Mouse (Mus musculus) neural tube, embryonic 11.5 days (tissue): ENCODE results near the gene Olfr1123. TPM values are rescaled to one million over a fixed set of nuclear protein-coding genes. Genes with fewer than 3 reads are reported as not detected.

Source experiments
- ATAC-seq: fragments of 200-750 bp; cut with Nextera tagmentation; 2 replicates; pipeline ENCODE4 v1.8.0; 2017; ENCODE audit warnings: moderate number of reproducible peaks, mild to moderate bottlenecking, moderate TSS enrichment, moderate library complexity; ENCODE audit not compliant: insufficient read depth, low FRiP score, low TSS enrichment
- DNase-seq: peaks from one replicate; pipeline ENCODE4 v3.0.0-alpha.2; 2015; ENCODE audit warnings: low spot score
- H3K27ac ChIP-seq: fragments of 300-500 bp; sonication (generic); 2 replicates; pipeline ENCODE4 v1.5.1; 2014; ENCODE audit warnings: low read depth, mild to moderate bottlenecking, low read length
- H3K27me3 ChIP-seq: fragments of 300-500 bp; sonication (generic); 2 replicates; pipeline ENCODE4 v1.6.1; 2014; ENCODE audit warnings: mild to moderate bottlenecking, low read length, mixed read lengths; ENCODE audit not compliant: control insufficient read depth, insufficient read depth
- H3K36me3 ChIP-seq: fragments of 300-500 bp; sonication (generic); 2 replicates; pipeline ENCODE4 v1.6.1; 2014; ENCODE audit warnings: mild to moderate bottlenecking, low read length, moderate library complexity, mixed read lengths; ENCODE audit not compliant: control insufficient read depth, insufficient read depth
- H3K4me1 ChIP-seq: fragments of 300-500 bp; sonication (generic); 2 replicates; pipeline ENCODE4 v1.6.1; 2014; ENCODE audit warnings: low read length, mixed read lengths; ENCODE audit not compliant: control insufficient read depth, insufficient read depth
- H3K4me2 ChIP-seq: fragments of 300-500 bp; sonication (generic); 2 replicates; pipeline ENCODE4 v1.6.1; 2014; ENCODE audit warnings: low read depth, mild to moderate bottlenecking, moderate library complexity
- H3K4me3 ChIP-seq: fragments of 300-500 bp; sonication (generic); 2 replicates; pipeline ENCODE4 v1.5.1; 2014; ENCODE audit warnings: low read depth, low read length
- H3K9ac ChIP-seq: fragments of 300-500 bp; sonication (generic); 2 replicates; pipeline ENCODE4 v1.6.1; 2014; ENCODE audit warnings: mild to moderate bottlenecking, low read length
- H3K9me3 ChIP-seq: fragments of 300-500 bp; sonication (generic); 2 replicates; pipeline ENCODE4 v1.6.1; 2016; ENCODE audit warnings: low read length; ENCODE audit not compliant: control insufficient read depth
- WGBS: fragments of 180-500 bp; shearing (Covaris S2); extraction: QIAGEN DNeasy Blood & Tissue Kit; methylation state at CpG from one replicate; pipeline ENCODE4 v1.1.7; 2014; 5-methylcytosine and 5-hydroxymethylcytosine counted together
- polyA plus RNA-seq: library from polyadenylated mRNA; unstranded; fragments of >200 nt; fragmentation: Nextera tagmentation; extraction: Ambion mirVana; gene quantifications from 2 replicates; pipeline ENCODE4 v1.2.1, GENCODE M21; 2014

Gene Olfr1123
- polyA plus RNA-seq, 1 experiment from 2014 or later = not detected

GRCm38 (mm10) chr2:87453662-87454061, 37.2 kb downstream of the Olfr1123 start, which contains the start of gene Olfr1126:
Gene Olfr1126 (plus strand): TSS chr2:87453962.
- Histone ChIP-seq H3K27ac (no peak within 1 kb of the TSS), H3K36me3 (no peaks in the 10 kb centered on the region), H3K9ac (no peak within 1 kb of the TSS), H3K9me3 (no peaks in the 10 kb centered on the region), H3K4me1 (no peaks in the 10 kb centered on the region), H3K4me2 (no peak within 1 kb of the TSS), H3K27me3 (no peaks in the 10 kb centered on the region), H3K4me3 (no peak within 1 kb of the TSS)
- ATAC-seq (no peak), DNase-seq (no peak)

GRCm38 (mm10) chr2:87461769-87462168, 45.3 kb downstream of the Olfr1123 start:
- H3K9me3 ChIP-seq = no peaks in the 10 kb centered on the region
- no peak for DNase-seq
- H3K36me3 ChIP-seq = no peaks in the 10 kb centered on the region
- H3K9ac ChIP-seq = no peak overlapping the region
- H3K27me3 ChIP-seq = no peaks in the 10 kb centered on the region
- ATAC-seq = no peak
- H3K4me1 ChIP-seq = no peaks in the 10 kb centered on the region
- no peak overlapping the region for H3K27ac ChIP-seq
- no peak overlapping the region for H3K4me3 ChIP-seq
- 92% methylated on average over 4 of the region's 4 CpGs for WGBS
- H3K4me2 ChIP-seq = no peak overlapping the region

Other genes starting within 250 kb of the Olfr1123 start
- gene Olfr1112, start 228.8 kb upstream of the Olfr1123 start, polyA plus RNA-seq = not detected in 2 replicates
- gene Olfr1113, start 207.7 kb upstream of the Olfr1123 start, polyA plus RNA-seq = not detected in 2 replicates
- gene Olfr1115, start 168.6 kb upstream of the Olfr1123 start, polyA plus RNA-seq = not detected in 2 replicates
- gene Olfr1116, start 149.1 kb upstream of the Olfr1123 start, polyA plus RNA-seq = not detected in 2 replicates
- not detected in 2 replicates for gene Olfr1118, start 109.1 kb upstream of the Olfr1123 start, polyA plus RNA-seq
- gene Olfr1120, start 61.8 kb upstream of the Olfr1123 start, polyA plus RNA-seq = not detected in 2 replicates
- gene Olfr1121, start 46.7 kb upstream of the Olfr1123 start, polyA plus RNA-seq = not detected in 2 replicates
- not detected in 2 replicates for gene Olfr1122, start 30.8 kb upstream of the Olfr1123 start, polyA plus RNA-seq
- gene Olfr1124, start 13.6 kb downstream of the Olfr1123 start, polyA plus RNA-seq = not detected in 2 replicates
- not detected in 2 replicates for gene Olfr1126, start 37.3 kb downstream of the Olfr1123 start, polyA plus RNA-seq
- gene Pramel7, start 80.5 kb downstream of the Olfr1123 start, polyA plus RNA-seq = not detected in 2 replicates
- gene Pramel6, start 89.9 kb downstream of the Olfr1123 start, polyA plus RNA-seq = not detected in 2 replicates
- gene Olfr153, start 115.2 kb downstream of the Olfr1123 start, polyA plus RNA-seq = not detected in 2 replicates
- not detected in 2 replicates for gene Olfr1128, start 128.9 kb downstream of the Olfr1123 start, polyA plus RNA-seq
- gene Olfr1129, start 157.3 kb downstream of the Olfr1123 start, polyA plus RNA-seq = not detected in 2 replicates
- not detected in 2 replicates for gene Olfr1130, start 189.6 kb downstream of the Olfr1123 start, polyA plus RNA-seq
- not detected in 2 replicates for gene Olfr1131, start 210.5 kb downstream of the Olfr1123 start, polyA plus RNA-seq
- not detected in 2 replicates for gene Olfr1132, start 220.9 kb downstream of the Olfr1123 start, polyA plus RNA-seq
- not detected in 2 replicates for gene Olfr1133, start 230.7 kb downstream of the Olfr1123 start, polyA plus RNA-seq
- not detected in 2 replicates for gene Olfr1134, start 241.8 kb downstream of the Olfr1123 start, polyA plus RNA-seq